Mouse (Mus musculus) kidney, embryonic 14.5 days (tissue): ENCODE results near the gene Mast1. TPM values are rescaled to one million over a fixed set of nuclear protein-coding genes. Genes with fewer than 3 reads are reported as not detected.

Experiments used
- ATAC-seq: fragments of 200-750 bp; cut with Nextera tagmentation; 2 replicates; pipeline ENCODE4 v1.8.0; 2017; ENCODE audit warnings: moderate number of reproducible peaks, mild to moderate bottlenecking, moderate TSS enrichment, moderate library complexity; ENCODE audit not compliant: low FRiP score, low TSS enrichment
- H3K27ac ChIP-seq: fragments of 300-500 bp; sonication (generic); 2 replicates; pipeline ENCODE4 v1.5.1; 2014; ENCODE audit warnings: low read depth, mild to moderate bottlenecking, low read length, moderate library complexity, mixed read lengths
- H3K27me3 ChIP-seq: fragments of 300-500 bp; sonication (generic); 2 replicates; pipeline ENCODE4 v1.6.1; 2014; ENCODE audit warnings: mild to moderate bottlenecking, low read length; ENCODE audit not compliant: control insufficient read depth, insufficient read depth
- H3K36me3 ChIP-seq: fragments of 300-500 bp; sonication (generic); 2 replicates; pipeline ENCODE4 v1.6.1; 2014; ENCODE audit warnings: low read length, mixed read lengths; ENCODE audit not compliant: control insufficient read depth, insufficient read depth
- H3K4me1 ChIP-seq: fragments of 300-500 bp; sonication (generic); 2 replicates; pipeline ENCODE4 v1.6.1; 2014; ENCODE audit warnings: low read length, mixed read lengths; ENCODE audit not compliant: control insufficient read depth, insufficient read depth
- H3K4me2 ChIP-seq: fragments of 300-500 bp; sonication (generic); replicated peaks from 2 replicates; pipeline ENCODE4 v1.6.1; 2014; ENCODE audit warnings: low read depth, mild to moderate bottlenecking, low read length
- H3K4me3 ChIP-seq: fragments of 300-500 bp; sonication (generic); 2 replicates; pipeline ENCODE4 v1.5.1; 2014; ENCODE audit warnings: mild to moderate bottlenecking, low read length
- H3K9ac ChIP-seq: fragments of 300-500 bp; sonication (generic); 2 replicates; pipeline ENCODE4 v1.6.1; 2014; ENCODE audit warnings: low read depth, mild to moderate bottlenecking, low read length, moderate library complexity
- H3K9me3 ChIP-seq: fragments of 300-500 bp; sonication (generic); 2 replicates; pipeline ENCODE4 v1.6.1; 2016; ENCODE audit warnings: low read length; ENCODE audit not compliant: control insufficient read depth
- WGBS: fragments of 180-500 bp; shearing (Covaris S2); extraction: QIAGEN DNeasy Blood & Tissue Kit; methylation state at CpG from one replicate; pipeline ENCODE4 v1.1.7; 2014; 5-methylcytosine and 5-hydroxymethylcytosine counted together
- polyA plus RNA-seq: library from polyadenylated mRNA; unstranded; fragments of >200 nt; fragmentation: Nextera tagmentation; extraction: Ambion mirVana; gene quantifications from 2 replicates; pipeline ENCODE4 v1.2.1, GENCODE M21; 2014

Gene Mast1
- polyA plus RNA-seq, 1 experiment from 2014 or later, result 0.35 TPM

GRCm38 (mm10) chr8:84934860-84935259 lies 2.3 kb downstream of the Mast1 start:
- Histone ChIP-seq H3K4me1 (peaks cover 9% of the 10 kb centered on the region; the same call in 1 of the 2 replicates), H3K9me3 (no peaks in the 10 kb centered on the region; the same call in 1 of the 2 replicates), H3K27me3 (peaks cover 66% of the 10 kb centered on the region), H3K4me3 (0 out of 2 replicates have a peak overlapping the region, but pooled peaks have one; percentile 7), H3K36me3 (no peaks in the 10 kb centered on the region), H3K9ac (no peak overlapping the region), H3K4me2 (peak overlapping the region; percentile 8), H3K27ac (no peak overlapping the region)
- WGBS, result under 1% methylated on average over 15 of the region's 15 CpGs
- ATAC-seq, result peak; percentile 63

DNA sequence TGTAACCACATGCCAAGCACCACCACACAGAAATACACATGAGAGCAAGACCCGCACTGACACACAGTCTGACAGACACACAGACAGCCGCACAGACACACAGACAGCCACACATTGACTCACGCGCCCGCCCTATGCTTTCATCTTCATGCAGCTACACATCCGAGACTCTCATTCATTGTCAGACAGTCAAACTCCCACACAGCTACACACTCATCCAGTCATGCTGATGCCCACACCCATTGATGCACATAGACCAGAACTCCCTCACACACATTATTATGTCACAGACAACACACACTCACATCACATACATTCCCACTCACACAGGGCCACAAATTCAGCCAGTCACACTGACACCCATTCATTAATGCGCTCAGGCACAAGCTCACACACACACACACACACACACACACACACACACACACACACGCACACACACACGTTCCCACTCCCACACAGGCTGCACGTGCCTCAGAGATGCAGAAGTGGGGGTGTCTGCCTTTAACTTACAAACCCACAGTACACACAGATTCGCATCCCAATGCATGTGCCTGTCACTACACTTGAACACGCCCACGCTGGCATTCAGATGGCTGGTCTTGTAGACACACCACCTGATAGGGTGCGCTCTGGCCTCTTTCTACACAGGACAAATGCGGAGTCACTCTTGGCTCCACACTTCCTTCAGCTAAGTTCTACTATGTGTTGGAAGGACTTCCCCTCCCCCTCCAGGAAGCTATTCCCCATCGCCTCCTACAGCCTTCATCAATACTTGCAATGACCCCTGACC lies 3.2 kb downstream of the Mast1 start:
- H3K9me3 ChIP-seq, result no peaks in the 10 kb centered on the region; the same call in 1 of the 2 replicates
- no peak overlapping the region for H3K4me2 ChIP-seq
- no peak for ATAC-seq
- no peak overlapping the region for H3K4me3 ChIP-seq
- no peaks in the 10 kb centered on the region for H3K36me3 ChIP-seq
- peaks cover 12% of the 10 kb centered on the region; the same call in 1 of the 2 replicates for H3K4me1 ChIP-seq
- 75% methylated on average over 16 of the region's 16 CpGs for WGBS
- H3K27me3 ChIP-seq, result peaks cover 72% of the 10 kb centered on the region
- no peak overlapping the region for H3K9ac ChIP-seq
- H3K27ac ChIP-seq, result no peak overlapping the region

DNA sequence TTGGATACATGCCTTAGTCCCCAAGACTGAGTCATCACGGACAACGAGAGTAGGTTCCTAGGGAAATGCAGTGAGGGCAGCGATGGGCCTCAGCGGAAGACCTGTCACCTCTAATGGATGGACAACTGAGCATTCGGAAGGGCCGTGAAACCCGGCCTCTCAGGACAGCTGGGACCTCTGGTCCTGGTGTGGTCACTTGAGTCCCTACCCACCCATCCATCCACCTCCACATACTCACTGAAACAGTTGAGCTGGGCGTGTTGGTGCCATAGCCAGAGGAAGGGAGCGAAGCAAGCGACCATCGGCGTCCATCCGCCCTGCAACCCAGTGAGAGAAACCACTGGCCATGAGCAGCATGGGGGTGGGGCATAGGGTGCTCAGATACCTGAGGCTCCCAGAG lies 6.6 kb downstream of the Mast1 start:
- Histone ChIP-seq H3K9ac (no peak overlapping the region), H3K9me3 (no peaks in the 10 kb centered on the region), H3K4me3 (no peak overlapping the region), H3K27ac (no peak overlapping the region), H3K36me3 (no peaks in the 10 kb centered on the region), H3K4me2 (no peak overlapping the region), H3K27me3 (peaks cover 44% of the 10 kb centered on the region), H3K4me1 (0 out of 2 replicates have a peak, but pooled peaks cover 3% of the 10 kb centered on the region)
- ATAC-seq, result no peak
- WGBS, result 83% methylated on average over 13 of the region's 13 CpGs

GRCm38 (mm10) chr8:84928456-84929306 lies 8.5 kb downstream of the Mast1 start:
- ATAC-seq, result peak; percentile 84
- peaks cover 25% of the 10 kb centered on the region for H3K27me3 ChIP-seq
- H3K4me2 ChIP-seq, result peak overlapping the region; percentile 58
- H3K27ac ChIP-seq, result no peak overlapping the region
- H3K9ac ChIP-seq, result no peak overlapping the region
- no peaks in the 10 kb centered on the region for H3K9me3 ChIP-seq
- H3K4me3 ChIP-seq, result peak overlapping the region; percentile 35
- no peaks in the 10 kb centered on the region for H3K36me3 ChIP-seq
- 0 out of 2 replicates have a peak, but pooled peaks cover 3% of the 10 kb centered on the region for H3K4me1 ChIP-seq
- 2% methylated on average over 49 of the region's 52 CpGs for WGBS

DNA sequence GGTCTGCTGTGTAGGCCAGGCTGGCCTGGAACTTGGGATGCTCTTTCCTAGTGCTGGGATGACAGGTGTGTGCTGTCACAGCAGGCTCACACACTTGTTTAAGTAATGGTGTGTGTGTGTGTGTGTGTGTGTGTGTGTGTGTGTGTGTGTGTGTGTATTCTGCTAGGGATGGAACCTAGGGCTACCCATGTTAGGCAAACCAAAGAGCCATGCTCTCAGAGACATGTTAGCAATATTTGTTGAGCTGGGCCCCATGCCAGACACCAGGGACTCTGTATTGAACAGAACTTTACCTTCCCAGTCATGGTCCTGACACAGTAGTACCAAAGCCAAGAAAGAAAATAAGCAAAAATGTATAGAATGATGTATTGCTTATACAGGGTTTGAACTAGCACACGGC lies 9.6 kb downstream of the Mast1 start:
- H3K4me2 ChIP-seq, result no peak overlapping the region
- ATAC-seq, result no peak
- 0 out of 2 replicates have a peak, but pooled peaks cover 3% of the 10 kb centered on the region for H3K4me1 ChIP-seq
- peaks cover 23% of the 10 kb centered on the region for H3K27me3 ChIP-seq
- no peak overlapping the region for H3K9ac ChIP-seq
- H3K36me3 ChIP-seq, result no peaks in the 10 kb centered on the region
- no peak overlapping the region for H3K4me3 ChIP-seq
- H3K27ac ChIP-seq, result no peak overlapping the region
- no peaks in the 10 kb centered on the region for H3K9me3 ChIP-seq
- 73% methylated on average over 1 of the region's 1 CpGs for WGBS

- Histone ChIP-seq H3K36me3 (no peaks in the 10 kb centered on the region), H3K4me3 (no peak overlapping the region), H3K9me3 (no peaks in the 10 kb centered on the region), H3K4me1 (0 out of 2 replicates have a peak, but pooled peaks cover 3% of the 10 kb centered on the region), H3K27me3 (peaks cover 17% of the 10 kb centered on the region), H3K27ac (no peak overlapping the region), H3K9ac (no peak overlapping the region), H3K4me2 (no peak overlapping the region)
- WGBS, result 78% methylated on average over 7 of the region's 7 CpGs
- ATAC-seq, result no peak
Measured at GRCm38 (mm10) chr8:84925557-84925956, 11.6 kb downstream of the Mast1 start.

DNA sequence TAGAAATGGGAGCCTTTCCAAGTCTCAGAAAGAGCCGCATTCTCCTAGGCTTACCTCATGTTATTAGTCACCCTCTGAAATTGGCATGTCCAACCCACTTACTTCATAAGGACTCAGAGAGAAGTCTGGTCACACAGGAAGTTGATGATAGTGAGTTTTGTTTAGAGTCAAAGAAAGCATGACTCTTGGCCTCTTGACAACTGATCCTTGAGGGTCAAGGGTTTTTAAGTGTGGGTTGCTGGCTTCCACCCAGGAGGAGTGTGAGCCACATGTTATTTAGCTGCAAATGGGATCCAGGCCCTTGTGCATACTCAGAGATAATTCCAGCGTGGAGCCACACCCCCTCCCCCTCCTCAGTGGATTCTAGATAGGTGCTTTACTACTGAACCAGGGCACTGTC lies 15.6 kb downstream of the Mast1 start:
- H3K27ac ChIP-seq, result no peak overlapping the region
- no peak overlapping the region for H3K9ac ChIP-seq
- H3K27me3 ChIP-seq, result peaks cover 18% of the 10 kb centered on the region
- H3K36me3 ChIP-seq, result no peaks in the 10 kb centered on the region
- no peak overlapping the region for H3K4me3 ChIP-seq
- H3K9me3 ChIP-seq, result no peaks in the 10 kb centered on the region
- ATAC-seq, result no peak
- H3K4me2 ChIP-seq, result no peak overlapping the region
- WGBS, result 75% methylated on average over 2 of the region's 2 CpGs
- H3K4me1 ChIP-seq, result no peaks in the 10 kb centered on the region

- Histone ChIP-seq H3K27me3 (peaks cover 25% of the 10 kb centered on the region), H3K9ac (no peak overlapping the region), H3K27ac (no peak overlapping the region), H3K4me1 (no peaks in the 10 kb centered on the region; the same call in 1 of the 2 replicates), H3K9me3 (peaks cover 3% of the 10 kb centered on the region; the same call in 1 of the 2 replicates), H3K4me3 (no peak overlapping the region), H3K4me2 (no peak overlapping the region), H3K36me3 (no peaks in the 10 kb centered on the region)
- ATAC-seq, result no peak
- 93% methylated on average over 15 of the region's 15 CpGs for WGBS
Measured at GRCm38 (mm10) chr8:84918646-84919045, 18.5 kb downstream of the Mast1 start.
